Mouse (Mus musculus): ENCODE data around the gene Timm10.

Gene Timm10

DNA sequence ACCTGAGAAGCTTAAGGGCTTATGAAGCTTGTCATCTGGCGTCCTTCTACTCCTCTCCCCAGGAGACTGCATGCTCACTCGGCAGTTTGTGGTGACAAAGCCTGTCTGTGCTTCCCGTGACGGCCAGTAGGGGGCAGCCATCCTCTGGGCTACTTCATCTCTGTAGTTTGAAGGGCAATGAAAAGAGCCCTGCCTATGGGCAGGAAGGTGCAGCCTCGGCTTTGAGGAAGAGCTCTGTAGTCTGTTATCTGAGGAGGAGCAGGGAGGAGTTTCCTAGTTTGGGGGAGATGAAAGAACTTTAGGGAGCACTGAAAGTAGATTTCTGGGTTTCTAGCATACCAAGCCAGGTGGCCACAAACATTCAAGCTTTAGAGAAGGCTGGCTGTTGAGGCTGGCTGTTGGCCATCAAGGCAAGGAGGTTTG lies 41.7 kb downstream of the Timm10 start:
- TF ChIP-seq GATA4 (IDR thresholded peaks at IDR 0.05; ENCODE audit: insufficient replicate concordance, low read length) = no peak

DNA sequence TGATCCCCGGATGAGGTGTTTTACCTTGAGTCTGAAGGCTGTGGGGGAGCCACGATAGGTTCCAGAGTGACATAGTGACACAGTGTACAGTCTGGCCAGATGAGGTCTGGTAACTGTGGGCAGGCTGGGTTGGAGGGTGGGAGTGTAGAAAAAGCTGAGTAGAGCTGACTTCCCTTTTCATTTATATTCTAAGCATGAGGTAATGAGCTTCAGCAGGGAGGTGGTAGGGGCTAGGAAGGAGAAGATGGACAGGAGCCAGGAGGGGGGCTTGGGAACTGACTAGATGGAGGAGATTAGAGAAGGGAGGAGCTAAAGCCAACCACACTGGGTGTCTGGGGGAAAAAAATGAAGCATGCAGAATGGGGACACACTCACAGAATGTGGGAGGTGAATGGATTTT lies 42.2 kb downstream of the Timm10 start:
- no peak for TF ChIP-seq GATA4 (IDR thresholded peaks at IDR 0.05; ENCODE audit: insufficient replicate concordance, low read length)

- TF ChIP-seq GATA4 (IDR thresholded peaks at IDR 0.05; ENCODE audit: insufficient replicate concordance, low read length) = no peak
Measured at GRCm38 (mm10) chr2:84870623-84871160, 43.9 kb downstream of the Timm10 start.

- TF ChIP-seq GATA4 (IDR thresholded peaks at IDR 0.05; ENCODE audit: insufficient replicate concordance, low read length) = no peak
Measured at GRCm38 (mm10) chr2:84872105-84872716, 45.4 kb downstream of the Timm10 start.

DNA sequence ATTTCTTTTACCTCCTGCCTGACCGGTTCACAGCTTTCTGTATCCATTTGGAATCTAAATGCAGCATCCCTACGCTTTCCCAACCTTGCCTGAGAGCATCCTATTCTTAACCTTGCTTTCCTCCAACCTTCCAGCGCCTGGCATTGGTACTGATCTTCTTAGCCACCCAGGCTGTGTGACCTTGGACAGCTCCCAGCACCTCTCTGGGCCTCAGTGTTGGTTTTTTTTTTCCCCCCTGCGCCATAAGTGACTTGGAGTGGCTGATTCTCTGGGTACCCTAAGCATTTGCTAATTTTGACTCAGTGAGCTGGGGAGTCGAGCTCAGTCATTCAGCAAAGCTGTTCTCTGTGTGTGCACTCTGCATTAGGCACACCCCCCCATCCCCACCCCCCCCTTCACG lies 49.0 kb downstream of the Timm10 start:
- TF ChIP-seq GATA4 (IDR thresholded peaks at IDR 0.05; ENCODE audit: insufficient replicate concordance, low read length) = no peak
